Mouse (Mus musculus): Measurements from ENCODE around the gene Tubgcp2.

- TF ChIP-seq CTCF (IDR thresholded peaks at IDR 0.05; ENCODE audit: borderline replicate concordance, extremely low read depth, insufficient read depth, insufficient read length) (no peak), POLR2A (IDR thresholded peaks at IDR 0.05; ENCODE audit: borderline replicate concordance, extremely low read depth, insufficient read depth, insufficient read length, poor library complexity, severe bottlenecking) (no peak)
Measured at GRCm38 (mm10) chr7:139968428-139968827, 68.0 kb downstream of the Tubgcp2 start.
